Mouse (Mus musculus) CD4-positive helper T cell, adult 2 months (primary cell): ENCODE data around the gene Myh6.
"Not testable (repeated sequence)": the region's sequence is repeated elsewhere in the genome, so short reads cannot be mapped to it uniquely, and the experiment has no call there.

Source experiments
- DNase-seq: peaks from one replicate; pipeline ENCODE4 v3.0.0-alpha.2; 2012; ENCODE audit warnings: low read depth, missing footprints, low spot score

Gene Myh6

GRCm38 (mm10) chr14:54958503-54958902, 8.2 kb downstream of the Myh6 start:
- no peak for DNase-seq

DNA sequence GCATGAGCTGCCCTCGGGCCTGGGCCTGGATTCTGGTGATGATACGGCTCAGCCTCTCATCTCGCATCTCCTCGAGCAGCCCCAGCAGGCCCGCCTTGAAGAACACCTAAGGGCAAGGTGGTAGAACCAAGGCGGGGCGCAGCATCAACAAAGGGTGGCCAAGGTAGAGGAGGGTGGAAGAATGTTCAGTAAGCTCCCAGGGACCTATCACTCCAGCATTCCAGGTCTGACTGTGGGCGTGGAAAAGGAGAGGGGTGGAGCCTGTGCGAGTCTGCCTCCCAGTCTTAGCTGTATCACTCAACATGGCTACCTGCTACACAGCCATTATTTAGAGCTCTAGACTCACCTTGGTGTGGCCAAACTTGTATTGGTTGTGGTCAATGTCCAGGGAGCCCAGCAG, 10.2 kb downstream of the Myh6 start:
- DNase-seq, result no peak

GRCm38 (mm10) chr14:54955481-54955880, 11.2 kb downstream of the Myh6 start:
- DNase-seq, result no peak

DNA sequence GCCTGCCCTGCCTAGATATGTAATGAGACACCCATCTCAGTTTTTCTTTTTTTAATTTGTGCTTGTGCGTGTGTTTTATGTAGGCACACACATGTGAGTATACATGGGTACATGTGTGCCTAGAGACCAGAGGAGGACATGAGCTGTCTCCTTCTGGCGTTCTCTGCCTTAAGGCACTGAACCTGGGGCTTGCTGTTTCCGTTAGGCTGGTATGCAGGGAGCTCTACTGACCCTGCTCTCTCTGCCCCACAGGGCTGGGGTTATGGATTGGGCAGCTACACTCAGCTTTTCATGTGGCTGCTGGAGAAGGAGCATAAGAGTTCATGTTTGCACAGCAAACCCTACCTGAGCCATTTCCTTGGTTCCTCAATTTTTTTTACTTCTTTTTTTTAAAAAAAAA, 12.3 kb downstream of the Myh6 start:
- DNase-seq, result no peak

- no peak for DNase-seq
Observed at GRCm38 (mm10) chr14:54953664-54954206, 13.0 kb downstream of the Myh6 start.

- no peak for DNase-seq
Observed at GRCm38 (mm10) chr14:54951587-54951986, 15.1 kb downstream of the Myh6 start.

- no peak for DNase-seq
Observed at GRCm38 (mm10) chr14:54950493-54950892, 16.2 kb downstream of the Myh6 start.

- no peak for DNase-seq
Observed at GRCm38 (mm10) chr14:54948781-54949180, 17.9 kb downstream of the Myh6 start.

DNA sequence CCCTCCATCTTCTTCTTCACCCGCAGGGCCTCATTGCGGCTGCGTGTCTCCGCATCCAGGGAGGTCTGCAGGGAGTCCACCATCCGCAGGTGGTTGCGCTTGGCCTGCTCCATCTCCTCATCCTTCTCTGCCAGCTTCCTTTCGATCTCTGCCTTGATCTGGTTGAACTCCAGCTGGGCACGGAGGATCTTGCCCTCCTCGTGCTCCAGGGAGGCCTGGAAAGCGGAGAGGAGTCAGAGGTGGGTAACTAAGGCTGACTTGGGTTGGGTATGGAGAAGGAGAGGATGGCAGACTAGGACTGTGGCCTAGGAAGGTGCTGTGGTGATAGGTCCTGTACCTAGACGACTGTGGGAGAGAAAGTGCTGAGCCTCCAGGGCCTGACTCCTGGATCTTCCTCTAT, 19.7 kb downstream of the Myh6 start:
- not testable (repeated sequence) for DNase-seq

DNA sequence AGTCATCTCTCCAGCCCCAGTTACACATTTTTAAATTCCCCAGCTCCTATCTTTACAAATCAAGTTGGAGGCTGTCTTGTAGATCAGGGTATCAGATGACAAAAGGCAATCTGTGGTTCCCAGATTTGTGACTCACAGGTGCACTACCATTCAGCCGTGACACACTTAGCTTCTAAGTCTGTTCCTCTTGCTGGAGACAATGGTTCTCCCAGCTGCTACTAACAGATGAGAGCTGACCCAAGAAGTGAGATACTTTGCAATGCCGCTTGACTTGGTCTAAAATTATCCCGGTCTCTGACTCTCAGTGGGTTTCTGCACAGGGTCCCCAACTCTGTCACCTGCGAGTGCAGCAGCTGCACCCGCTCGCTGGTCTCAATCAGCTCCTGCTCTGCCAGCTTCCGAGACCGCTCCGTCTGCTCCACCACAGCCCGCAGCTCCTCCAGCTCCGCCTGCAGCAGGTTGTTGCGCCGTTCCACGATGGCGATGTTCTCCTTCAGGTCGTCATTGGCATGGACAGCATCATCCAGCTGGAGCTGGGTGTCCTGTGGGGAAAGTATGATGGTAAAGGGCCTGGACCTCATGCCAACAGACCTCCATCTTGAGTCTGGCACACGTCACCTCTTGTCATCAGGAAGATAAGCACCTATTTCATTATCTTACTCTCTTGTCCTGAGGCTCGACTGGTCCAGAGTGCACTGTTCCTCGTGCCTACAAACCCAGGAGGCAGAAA, 20.6 kb downstream of the Myh6 start:
- no peak for DNase-seq

DNA sequence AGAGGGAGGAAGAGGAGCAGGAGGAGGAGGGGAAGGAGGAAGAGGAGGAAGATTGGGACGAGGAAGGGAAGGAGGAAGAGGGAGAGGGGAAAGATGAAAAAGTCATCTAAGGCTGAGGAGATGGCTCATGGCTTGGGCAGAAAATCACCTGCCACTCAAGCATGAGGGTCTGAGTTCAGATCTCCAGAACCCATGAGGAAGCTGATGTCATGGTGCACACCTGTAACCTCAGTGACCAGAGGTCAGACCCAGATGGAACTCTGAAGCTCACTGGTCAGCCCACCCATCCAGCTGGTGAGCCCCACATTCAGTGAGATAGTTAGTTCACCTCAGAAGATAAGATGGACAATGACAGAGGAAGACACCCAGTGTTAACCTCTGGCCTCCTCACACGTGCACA, 21.8 kb downstream of the Myh6 start:
- no peak for DNase-seq

DNA sequence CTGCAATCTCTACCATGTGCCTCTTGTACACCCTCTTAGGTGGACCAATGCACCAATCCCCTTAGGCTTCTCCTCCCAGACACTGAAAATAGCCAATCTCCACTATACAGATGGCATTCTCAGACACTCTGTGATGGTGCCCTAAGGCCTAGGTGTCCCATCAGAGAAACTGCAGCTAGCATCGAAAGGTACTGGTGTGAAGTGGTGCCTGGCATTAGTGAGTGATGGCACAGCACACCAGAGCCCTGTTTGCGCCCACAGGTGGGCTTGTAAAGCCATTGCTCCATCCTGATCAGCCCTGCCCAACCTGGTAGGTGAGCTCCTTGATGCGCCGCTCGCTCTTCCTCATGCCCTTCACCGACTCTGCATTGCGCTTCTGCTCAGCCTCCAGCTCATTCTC, 22.8 kb downstream of the Myh6 start:
- no peak for DNase-seq

- no peak for DNase-seq
Observed at GRCm38 (mm10) chr14:54942479-54942878, 24.2 kb downstream of the Myh6 start.

DNA sequence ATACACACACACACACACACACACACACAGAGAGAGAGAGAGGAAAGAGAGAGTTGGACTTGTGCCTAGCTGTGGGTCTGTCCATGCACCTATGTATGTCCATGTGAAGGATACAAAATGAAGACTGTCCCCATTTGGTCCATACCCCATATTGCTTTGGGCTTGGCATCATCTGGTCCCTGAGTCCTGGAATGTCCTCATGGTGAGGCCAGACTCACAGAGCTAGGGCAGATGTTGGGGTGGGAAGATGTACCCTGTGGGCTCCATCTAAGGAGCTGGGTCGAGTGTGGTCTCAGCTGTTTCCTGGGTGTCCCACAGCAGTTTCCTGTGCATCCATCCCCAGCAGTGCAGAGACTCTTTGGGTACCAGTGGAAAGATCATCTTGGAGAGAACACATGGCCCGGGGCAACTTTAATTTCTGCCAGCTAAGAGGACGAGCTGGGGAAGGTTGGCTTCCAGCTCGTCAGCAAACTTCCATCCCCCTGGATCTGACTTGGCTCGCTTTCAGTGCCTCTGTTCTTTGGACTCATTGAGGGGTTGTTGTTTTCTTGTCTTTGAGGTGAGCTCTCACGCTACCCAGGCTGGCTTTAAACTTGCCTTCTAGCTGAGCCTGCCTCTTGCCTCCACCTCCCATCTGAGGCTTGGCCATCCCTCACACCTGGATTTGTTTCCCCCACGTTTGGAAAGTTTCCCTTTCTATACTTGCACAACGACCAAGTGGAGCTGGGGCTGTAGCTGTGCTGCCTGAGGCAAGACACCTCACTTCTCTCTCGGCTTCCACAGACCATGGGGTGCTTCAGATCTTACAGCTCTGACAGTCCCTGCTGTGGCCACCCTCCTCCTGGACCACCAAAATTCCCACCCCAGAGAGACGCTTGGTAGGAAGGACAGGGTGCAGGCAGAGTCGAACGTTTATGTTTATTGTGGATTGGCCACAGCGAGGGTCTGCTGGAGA, 25.4 kb downstream of the Myh6 start:
- no peak for DNase-seq

- no peak for DNase-seq
Observed at GRCm38 (mm10) chr14:54940176-54940530, 26.6 kb downstream of the Myh6 start.

GRCm38 (mm10) chr14:54939434-54940175, 27.1 kb downstream of the Myh6 start:
- peak; percentile 56 for DNase-seq

- no peak for DNase-seq
Observed at GRCm38 (mm10) chr14:54938431-54939219, 28.1 kb downstream of the Myh6 start.

DNA sequence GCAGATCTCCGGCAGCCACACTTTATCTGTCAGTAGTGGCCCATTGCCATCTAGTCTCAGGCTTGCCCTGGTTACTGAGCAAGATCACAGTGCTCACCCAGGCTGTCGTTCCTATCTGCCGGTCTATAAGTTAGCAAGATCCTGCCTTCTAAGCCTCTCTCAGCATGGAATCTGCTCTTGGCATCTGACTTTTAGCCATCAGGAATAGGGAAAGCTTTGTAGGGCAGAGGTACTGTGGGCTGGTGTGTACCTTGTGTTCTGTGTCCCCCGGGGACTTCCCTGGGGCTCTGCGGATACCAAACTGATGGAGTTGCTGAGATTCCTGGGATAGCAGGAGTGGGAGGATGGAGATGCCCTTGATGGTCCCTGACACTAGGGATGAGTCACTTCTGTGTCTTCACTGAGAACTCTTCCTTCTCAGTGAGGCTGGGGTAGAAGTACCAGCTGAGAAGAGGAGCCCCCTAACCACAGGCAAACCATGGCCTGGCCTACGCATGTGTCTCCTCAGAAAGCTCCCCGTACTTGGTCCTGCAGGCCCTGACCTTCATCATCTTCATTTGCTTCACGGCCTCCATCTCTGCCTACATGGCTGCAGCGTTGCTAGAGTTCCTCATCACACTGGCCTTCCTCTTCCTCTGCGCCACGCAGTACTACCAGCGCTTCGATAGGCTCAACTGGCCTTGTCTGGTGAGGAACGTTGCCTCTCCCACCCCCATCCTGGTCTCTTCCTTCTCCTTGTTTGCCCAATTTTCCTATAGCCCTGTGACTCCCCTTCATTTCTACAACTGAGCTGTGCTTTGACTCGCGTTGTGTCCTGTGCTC, 29.2 kb downstream of the Myh6 start:
- DNase-seq, result no peak

DNA sequence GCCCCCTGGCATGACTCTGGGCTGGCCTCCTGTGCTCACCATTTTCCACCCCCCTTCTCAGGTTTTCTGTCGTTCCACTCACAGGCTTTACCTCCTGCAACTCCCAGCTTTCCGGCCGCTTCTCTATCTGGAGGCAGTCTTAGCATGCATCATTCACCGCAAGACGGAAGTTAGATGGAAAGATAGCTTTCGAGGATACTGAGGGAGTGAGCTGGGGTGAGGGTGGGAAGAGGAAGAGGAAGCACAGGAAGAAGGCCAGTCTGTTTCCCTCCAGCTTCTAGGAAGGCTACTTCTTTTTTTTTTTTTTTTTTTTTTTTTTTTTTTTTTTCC, 29.9 kb downstream of the Myh6 start:
- no peak for DNase-seq
